Mouse (Mus musculus) midbrain, embryonic 16.5 days (tissue): ENCODE results near the gene Lcat. TPM values are rescaled to one million over a fixed set of nuclear protein-coding genes. Genes with fewer than 3 reads are reported as not detected.

Source experiments
- microRNA-seq: library from miRNA; unstranded; fragments of <30 nt; microRNA quantifications from one replicate; pipeline ENCODE4, GENCODE M21; 2017
- polyA plus RNA-seq: library from polyadenylated mRNA; unstranded; fragments of >200 nt; fragmentation: Nextera tagmentation; extraction: Ambion mirVana; gene quantifications from 2 replicates; pipeline ENCODE4 v1.2.1, GENCODE M21; 2015

The Lcat gene
- polyA plus RNA-seq, 1 experiment from 2014 or later = 3.0 TPM

Small RNA genes within 50 kb of the gene (microRNA-seq; reads per million reads assigned to microRNA genes)
- not detected for gene Mir7074

Other genes with a start within 250 kb of the Lcat start
- gene Acd, start 242.3 kb downstream of the Lcat start, polyA plus RNA-seq = 95.6 and 97.6 TPM in 2 replicates
- 50.2 and 57.9 TPM in 2 replicates for gene Pard6a, start 242.2 kb downstream of the Lcat start, polyA plus RNA-seq
- gene 4933405L10Rik, start 235.7 kb downstream of the Lcat start, polyA plus RNA-seq = 0.28 and 0.45 TPM in 2 replicates
- 14.9 and 16.5 TPM in 2 replicates for gene Enkd1, start 235.2 kb downstream of the Lcat start, polyA plus RNA-seq
- 94.0 and 95.6 TPM in 2 replicates for gene Gfod2, start 184.7 kb downstream of the Lcat start, polyA plus RNA-seq
- 9.6 and 12.6 TPM in 2 replicates for gene Ranbp10, start 116.0 kb downstream of the Lcat start, polyA plus RNA-seq
- 0.77 and 0.93 TPM in 2 replicates for gene Tsnaxip1, start 115.7 kb downstream of the Lcat start, polyA plus RNA-seq
- 45.9 and 59.5 TPM in 2 replicates for gene Cenpt, start 90.1 kb downstream of the Lcat start, polyA plus RNA-seq
- 50.6 and 53.4 TPM in 2 replicates for gene Thap11, start 88.2 kb downstream of the Lcat start, polyA plus RNA-seq
- gene Nutf2, start 82.8 kb downstream of the Lcat start, polyA plus RNA-seq = 146 and 153 TPM in 2 replicates
- 55.5 and 56.9 TPM in 2 replicates for gene Edc4, start 62.5 kb downstream of the Lcat start, polyA plus RNA-seq
- 0.53 TPM in 1 of 2 replicates, not detected in the other for gene Nrn1l, start 49.8 kb downstream of the Lcat start, polyA plus RNA-seq
- gene Pskh1, start 42.9 kb downstream of the Lcat start, polyA plus RNA-seq = 10.6 and 10.8 TPM in 2 replicates
- 4.5 and 4.9 TPM in 2 replicates for gene Ctrl, start 9.5 kb downstream of the Lcat start, polyA plus RNA-seq
- gene Psmb10, start 4.9 kb downstream of the Lcat start, polyA plus RNA-seq = 59.6 and 71.2 TPM in 2 replicates
- 7.6 and 10.6 TPM in 2 replicates for gene Slc12a4, start 22.7 kb upstream of the Lcat start, polyA plus RNA-seq
- gene Dpep3, start 36.0 kb upstream of the Lcat start, polyA plus RNA-seq = not detected in 2 replicates
- 29.4 and 29.8 TPM in 2 replicates for gene Dus2, start 48.0 kb upstream of the Lcat start, polyA plus RNA-seq
- 0.25 TPM in 1 of 2 replicates, not detected in the other for gene Dpep2nb, start 62.6 kb upstream of the Lcat start, polyA plus RNA-seq
- gene Ddx28, start 68.5 kb upstream of the Lcat start, polyA plus RNA-seq = 20.3 and 21.5 TPM in 2 replicates
- gene Nfatc3, start 115.5 kb upstream of the Lcat start, polyA plus RNA-seq = 2.1 and 3.2 TPM in 2 replicates
- 0.14 and 0.29 TPM in 2 replicates for gene Esrp2, start 193.6 kb upstream of the Lcat start, polyA plus RNA-seq
- 24.5 and 25.2 TPM in 2 replicates for gene Pla2g15, start 207.0 kb upstream of the Lcat start, polyA plus RNA-seq
- 41.8 and 53.5 TPM in 2 replicates for gene Slc7a6, start 225.5 kb upstream of the Lcat start, polyA plus RNA-seq